Mouse (Mus musculus) urinary bladder, postnatal 14 days (tissue): ENCODE data around the gene Oma1.
A peak's percentile ranks its signal among the peaks of the same experiment; 100 is the strongest.

ENCODE experiments used
- DNase-seq: peaks from one replicate; pipeline ENCODE4 v3.0.0; 2021; ENCODE audit warnings: low spot score

The Oma1 gene

GRCm38 (mm10) chr4:103313587-103314525 is at the start of gene Oma1:
Gene Oma1, plus strand, starts transcription at chr4:103313812.
- DNase-seq: peak; percentile 99

DNA sequence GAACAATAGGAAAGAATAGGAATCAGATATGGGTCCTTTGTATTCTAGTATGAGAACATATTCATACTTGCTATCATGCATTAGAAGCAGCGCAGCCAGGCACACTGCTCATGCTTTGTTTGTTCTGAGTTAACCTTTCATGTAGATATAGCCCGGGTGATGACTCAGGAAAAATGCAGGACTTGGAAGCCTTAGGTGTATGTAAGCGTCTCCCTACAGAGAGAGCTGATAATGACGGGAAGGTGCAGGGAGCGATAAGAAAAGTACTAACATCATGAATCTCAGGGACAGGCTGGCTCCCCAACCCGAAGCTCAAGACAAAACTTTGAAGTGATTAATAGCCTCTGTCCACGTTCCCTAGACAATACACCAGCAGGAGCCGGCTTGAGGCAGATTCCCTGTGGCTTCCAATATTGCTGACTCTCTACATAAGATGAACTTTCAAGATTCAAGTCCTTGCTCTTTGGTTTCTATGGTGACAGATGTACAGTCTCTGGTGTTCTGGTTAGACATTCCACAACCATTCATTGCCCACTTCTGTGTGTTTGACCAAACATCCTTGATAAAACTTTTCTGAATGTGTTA is 49.7 kb upstream of the Oma1 start:
- no peak for DNase-seq

- DNase-seq: no peak
Measured at GRCm38 (mm10) chr4:103265166-103265565, 48.4 kb upstream of the Oma1 start.

DNA sequence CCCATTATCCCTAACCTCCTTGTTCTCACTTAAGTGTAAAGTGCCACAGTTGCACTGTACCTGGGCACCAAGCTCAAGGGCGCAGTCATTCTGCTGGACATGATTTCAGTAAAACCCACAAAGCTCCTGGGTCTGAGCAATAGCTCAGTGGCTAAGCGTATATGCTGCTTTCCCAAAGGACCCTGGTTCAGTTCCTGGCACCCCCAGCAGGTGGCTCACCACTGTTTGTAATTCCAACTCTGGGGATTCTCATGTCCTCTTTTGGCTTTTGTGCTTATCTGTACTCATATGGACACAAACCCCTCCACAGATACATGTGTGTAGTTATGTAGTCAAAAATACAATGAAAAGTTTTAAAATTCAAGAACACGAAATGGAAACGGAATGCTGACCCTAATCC is 44.3 kb upstream of the Oma1 start:
- DNase-seq: no peak

- DNase-seq: no peak
Measured at GRCm38 (mm10) chr4:103273021-103273420, 40.6 kb upstream of the Oma1 start.

DNA sequence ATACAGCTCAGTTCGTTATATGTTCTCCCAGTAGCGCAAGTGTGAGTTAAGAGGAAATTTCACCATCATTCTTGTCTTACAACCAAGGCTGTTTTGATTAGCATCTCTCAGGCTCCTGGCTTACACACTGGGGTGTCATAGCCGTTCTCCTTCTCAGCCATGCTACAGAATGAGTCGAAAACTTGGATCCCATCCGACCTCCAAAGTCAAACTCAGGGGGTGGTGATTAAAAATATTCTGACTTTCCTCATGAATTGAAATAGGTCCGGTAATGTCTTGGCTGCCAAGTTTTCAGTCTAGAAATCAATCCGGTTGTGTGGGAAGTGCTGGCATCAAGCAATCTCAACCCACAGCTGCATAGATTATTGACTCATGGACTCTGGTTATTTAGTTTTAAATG is 25.3 kb upstream of the Oma1 start:
- DNase-seq: no peak

GRCm38 (mm10) chr4:103290763-103291162 is 22.8 kb upstream of the Oma1 start, which contains the start of gene 4921539E11Rik:
Gene 4921539E11Rik, minus strand, starts transcription at chr4:103290863.
- no peak for DNase-seq

GRCm38 (mm10) chr4:103299342-103299741 is 14.3 kb upstream of the Oma1 start:
- no peak for DNase-seq

- DNase-seq: no peak
Measured at GRCm38 (mm10) chr4:103303851-103304250, 9.8 kb upstream of the Oma1 start.

DNA sequence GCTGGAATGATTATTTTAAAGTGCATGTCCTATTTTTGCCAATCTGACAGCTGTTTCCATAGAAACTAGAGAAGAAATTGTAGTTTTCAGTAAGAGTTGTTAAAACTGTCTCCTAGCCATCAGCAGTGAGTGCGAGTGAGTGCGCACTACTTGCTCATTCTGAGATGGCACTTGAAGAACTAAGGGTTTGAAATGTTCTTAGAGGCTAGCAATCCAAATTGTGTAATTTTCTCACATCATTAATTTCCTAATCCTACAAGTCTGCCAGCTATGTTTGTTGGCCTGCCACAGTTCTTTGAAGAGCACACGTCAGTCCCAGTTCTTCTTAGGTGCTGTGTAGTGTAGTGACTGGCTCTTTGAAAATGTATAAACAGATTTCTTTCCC is 906 bp downstream of the Oma1 start:
- no peak for DNase-seq

- no peak for DNase-seq
Measured at GRCm38 (mm10) chr4:103315861-103316260, 2.2 kb downstream of the Oma1 start.

DNA sequence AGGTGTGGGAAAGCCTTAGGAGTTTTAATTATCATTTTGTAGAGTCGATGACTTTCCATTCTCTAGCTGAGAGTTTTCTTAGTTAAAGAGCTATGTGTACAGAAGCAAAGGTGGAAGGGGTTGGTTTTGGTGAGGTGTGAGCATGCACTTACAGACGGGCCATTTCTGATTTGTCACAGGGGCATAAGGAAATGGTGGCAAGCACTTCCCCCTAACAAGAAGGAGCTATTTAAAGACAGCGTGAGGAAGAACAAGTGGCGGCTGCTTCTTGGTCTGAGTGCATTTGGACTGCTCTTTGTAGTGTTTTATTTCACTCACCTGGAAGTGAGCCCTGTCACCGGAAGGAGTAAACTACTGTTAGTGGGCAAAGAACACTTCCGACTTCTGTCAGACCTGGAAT is 7.8 kb downstream of the Oma1 start:
- no peak for DNase-seq

DNA sequence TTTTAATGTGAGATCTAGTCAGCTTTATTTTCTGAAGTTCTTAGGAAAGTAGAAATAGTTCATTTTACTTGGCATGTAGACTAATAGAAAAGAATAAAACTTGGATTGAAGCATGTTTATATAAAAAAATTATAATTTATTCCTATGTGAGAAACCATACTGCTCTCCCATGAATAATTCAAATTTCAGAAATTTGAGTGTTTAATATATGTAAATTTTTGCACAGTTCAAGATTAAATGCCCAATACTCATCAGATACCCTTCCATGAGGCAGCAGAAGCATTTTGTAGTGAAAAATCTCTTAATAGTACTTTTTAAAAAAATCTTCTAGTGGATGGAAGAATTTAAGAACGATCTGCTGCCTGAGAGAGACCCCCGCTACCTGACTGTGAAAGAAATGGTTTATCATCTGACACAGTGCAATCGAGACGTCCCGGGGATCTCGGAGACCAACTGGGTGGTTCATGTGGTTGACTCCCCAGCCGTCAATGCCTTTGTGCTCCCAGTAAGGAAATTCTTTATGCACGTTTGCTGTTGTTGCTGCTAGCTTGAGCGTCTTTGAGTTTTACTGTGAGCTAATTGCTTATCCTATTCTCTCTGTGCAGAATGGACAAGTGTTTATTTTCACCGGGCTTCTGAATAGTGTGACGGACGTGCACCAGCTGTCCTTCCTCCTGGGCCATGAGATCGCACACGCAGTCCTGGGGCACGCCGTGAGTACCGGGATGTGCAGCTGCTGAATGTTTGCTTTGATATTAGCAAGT is 11.3 kb downstream of the Oma1 start:
- DNase-seq: no peak

GRCm38 (mm10) chr4:103326994-103327393 is 13.4 kb downstream of the Oma1 start:
- peak; percentile 46 for DNase-seq

DNA sequence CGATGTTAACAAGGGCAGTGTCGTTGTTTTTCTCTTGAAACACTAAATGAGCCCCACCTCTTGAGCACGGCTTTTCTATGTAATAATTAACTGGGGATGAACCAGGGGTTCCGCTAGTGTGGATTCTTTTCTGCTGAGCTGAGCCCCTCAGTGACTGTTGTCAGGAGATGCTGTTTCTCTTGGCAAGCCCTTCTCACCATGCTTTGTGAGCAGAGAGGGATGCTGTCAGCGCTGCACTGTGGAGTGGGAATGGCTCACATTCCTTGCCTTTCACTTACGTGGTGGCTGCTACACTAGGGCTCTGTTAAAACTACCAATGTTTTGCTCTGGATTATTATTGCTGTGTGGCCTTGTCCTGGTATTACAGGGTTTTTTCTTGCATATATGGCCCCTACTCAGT is 15.7 kb downstream of the Oma1 start:
- no peak for DNase-seq

DNA sequence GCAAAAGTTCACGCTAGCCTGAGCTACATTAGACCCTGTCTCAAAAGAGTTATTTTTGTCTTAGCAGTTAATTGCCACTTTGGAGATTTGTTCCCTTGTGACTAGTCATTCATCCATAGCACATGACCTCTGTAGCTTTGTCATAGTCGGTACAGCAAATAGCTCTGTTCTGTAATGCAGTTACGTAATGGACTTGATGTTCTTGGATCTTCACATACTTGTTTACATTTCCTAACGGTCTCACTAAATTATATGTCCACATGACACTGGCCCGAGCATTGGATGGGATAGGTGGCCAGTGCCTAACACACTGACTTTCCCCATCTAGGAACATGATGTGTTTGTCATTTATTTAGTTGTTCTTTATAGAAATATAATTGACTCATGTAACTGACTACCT is 21.5 kb downstream of the Oma1 start:
- no peak for DNase-seq

DNA sequence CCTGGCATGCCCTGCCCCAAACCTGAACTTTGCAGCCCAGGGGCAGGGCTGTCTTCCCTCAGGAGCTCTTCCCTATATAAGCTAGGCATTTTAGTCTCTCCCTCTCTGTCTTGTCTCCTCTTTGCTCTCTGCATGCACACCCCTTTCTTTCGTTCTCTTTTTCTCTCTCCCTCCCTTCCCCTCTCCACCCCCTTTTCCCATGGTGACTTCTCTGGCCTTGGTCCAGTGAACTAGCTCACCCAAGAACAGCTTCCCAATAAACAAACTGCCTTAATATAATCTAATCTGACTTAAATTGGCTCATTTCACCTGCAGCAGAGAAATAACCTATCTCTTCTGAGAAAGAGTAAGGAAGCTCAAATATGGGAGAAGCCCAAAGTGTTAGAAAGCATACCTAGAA is 27.1 kb downstream of the Oma1 start:
- no peak for DNase-seq

DNA sequence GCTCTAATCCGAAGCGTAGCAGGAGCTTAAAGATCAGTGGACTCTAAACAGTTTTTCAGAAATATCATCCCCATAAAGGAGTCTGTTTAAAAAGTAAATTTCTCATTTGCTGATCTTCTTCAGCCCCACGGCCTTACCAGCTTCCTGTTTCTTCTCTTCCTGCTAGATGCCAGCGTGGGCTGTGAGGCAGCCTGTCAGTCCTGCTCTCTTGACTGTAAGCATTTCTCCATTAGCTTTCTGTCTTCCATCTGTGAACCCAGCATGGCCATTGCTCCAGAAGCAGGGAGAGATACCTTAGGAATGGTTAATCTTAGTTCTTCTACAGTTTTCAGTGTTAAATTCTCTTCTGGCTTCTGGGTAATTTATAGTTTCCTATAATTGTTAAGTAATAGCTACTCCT is 28.0 kb downstream of the Oma1 start:
- DNase-seq: no peak

DNA sequence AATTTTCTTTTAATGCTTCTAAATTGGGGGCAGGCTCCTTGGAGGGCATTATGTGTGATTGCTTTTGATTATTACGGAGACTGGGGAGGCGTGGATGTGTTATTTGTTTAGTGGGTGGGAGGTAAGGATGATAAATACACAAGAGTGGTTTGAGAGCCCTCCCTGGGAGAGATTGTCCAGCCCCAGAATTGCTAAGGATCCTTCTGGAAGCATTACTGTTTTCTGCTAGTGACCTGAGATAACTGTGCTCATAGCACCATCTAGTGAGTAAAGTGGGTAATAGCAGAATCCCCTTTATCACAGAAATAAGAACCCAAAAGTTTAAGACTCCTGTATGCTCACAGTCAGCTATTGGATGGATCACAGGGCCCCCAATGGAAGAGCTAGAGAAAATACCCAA is 32.4 kb downstream of the Oma1 start:
- DNase-seq: no peak

GRCm38 (mm10) chr4:103346849-103347248 is 33.2 kb downstream of the Oma1 start:
- no peak for DNase-seq

DNA sequence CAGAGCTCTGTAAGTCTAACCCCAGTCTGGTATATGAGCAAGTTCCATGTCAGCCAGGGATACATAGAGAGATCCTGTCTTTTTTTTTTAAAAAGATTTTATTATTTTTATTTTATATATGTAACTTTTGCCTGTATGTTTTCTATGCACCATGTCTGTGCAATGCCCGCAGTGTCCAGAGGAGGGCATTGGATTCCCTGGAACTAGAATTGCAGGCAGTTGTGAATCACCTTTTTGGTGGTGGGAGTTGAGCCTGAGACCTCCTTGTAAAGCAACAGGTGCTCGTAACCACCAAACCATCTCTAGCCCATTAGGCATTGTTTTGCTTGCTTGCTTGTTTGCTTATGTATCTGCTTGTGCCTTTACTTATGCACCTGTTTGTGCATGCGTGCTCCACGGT is 35.6 kb downstream of the Oma1 start:
- no peak for DNase-seq

DNA sequence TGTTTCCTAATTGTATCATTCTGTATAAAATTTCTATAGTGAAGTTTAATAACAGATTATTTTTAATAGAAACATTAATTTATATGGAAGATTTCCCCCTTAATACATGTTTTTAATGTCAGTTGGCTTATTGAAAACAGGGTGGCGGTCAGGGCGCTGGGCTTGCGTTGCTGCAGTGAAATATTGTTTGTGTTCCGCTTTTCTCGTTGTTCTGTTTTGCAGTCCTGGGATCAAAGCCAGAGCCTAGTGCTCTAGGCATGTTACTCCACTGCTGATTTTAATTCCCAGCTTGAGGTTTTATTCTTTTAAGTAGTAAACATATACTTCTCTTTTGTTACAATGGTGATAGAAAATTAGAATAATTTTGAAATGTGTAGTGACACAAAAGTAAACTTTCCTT is 39.3 kb downstream of the Oma1 start:
- no peak for DNase-seq

DNA sequence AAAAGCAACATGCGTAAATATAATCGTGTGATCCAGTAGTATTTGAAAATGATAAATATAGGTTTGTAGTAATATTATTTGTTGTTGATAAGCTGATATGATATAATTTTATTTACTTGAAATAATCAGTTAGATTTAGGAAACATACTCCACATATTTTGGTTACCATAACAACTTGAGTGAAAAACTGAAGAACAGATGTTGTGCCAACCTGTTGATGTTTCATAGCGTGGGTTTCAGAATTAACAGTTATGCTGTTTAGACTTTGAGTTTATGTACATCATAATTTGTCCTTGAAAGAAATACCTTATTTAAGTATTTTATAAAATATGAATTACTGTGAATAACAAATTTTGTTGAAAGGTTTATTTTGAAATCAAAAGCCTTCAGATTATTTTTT is 43.8 kb downstream of the Oma1 start:
- DNase-seq: no peak
